Mouse (Mus musculus) lung, postnatal 14 days (tissue): ENCODE measurements at regions not wholly inside any gene's neighbourhood (a gene's known extent, or its start where the extent isn't known, plus 50 kb on each side); places are given as distances from the start of the nearest gene placed in this dataset.

ENCODE experiments used
- DNase-seq: peaks from one replicate; pipeline ENCODE4 v3.0.0; 2021

GRCm38 (mm10) chr10:46454442-46454841 is 876.8 kb downstream of the Hace1 start:
- DNase-seq, result no peak

- DNase-seq, result peak; percentile 1
Measured at GRCm38 (mm10) chr10:46458686-46459085, 881.1 kb downstream of the Hace1 start.

GRCm38 (mm10) chr10:46483656-46484055 is 906.0 kb downstream of the Hace1 start:
- no peak for DNase-seq
